Mouse (Mus musculus) neutrophil, adult 83 days (primary cell): ENCODE measurements around the gene AU021092. TPM values are rescaled to one million over a fixed set of nuclear protein-coding genes. Genes with fewer than 3 reads are reported as not detected.

ENCODE experiments used
- total RNA-seq, 2 experiments: library from RNA; stranded (reverse); gene quantifications; one replicate each; pipeline ENCODE4 v1.2.4; 2023

AU021092 gene
- not detected for total RNA-seq

GRCm38 (mm10) chr16:5222140-5222539, at the start of gene AU021092:
Gene AU021092 (minus strand): TSS chr16:5222299.

DNA sequence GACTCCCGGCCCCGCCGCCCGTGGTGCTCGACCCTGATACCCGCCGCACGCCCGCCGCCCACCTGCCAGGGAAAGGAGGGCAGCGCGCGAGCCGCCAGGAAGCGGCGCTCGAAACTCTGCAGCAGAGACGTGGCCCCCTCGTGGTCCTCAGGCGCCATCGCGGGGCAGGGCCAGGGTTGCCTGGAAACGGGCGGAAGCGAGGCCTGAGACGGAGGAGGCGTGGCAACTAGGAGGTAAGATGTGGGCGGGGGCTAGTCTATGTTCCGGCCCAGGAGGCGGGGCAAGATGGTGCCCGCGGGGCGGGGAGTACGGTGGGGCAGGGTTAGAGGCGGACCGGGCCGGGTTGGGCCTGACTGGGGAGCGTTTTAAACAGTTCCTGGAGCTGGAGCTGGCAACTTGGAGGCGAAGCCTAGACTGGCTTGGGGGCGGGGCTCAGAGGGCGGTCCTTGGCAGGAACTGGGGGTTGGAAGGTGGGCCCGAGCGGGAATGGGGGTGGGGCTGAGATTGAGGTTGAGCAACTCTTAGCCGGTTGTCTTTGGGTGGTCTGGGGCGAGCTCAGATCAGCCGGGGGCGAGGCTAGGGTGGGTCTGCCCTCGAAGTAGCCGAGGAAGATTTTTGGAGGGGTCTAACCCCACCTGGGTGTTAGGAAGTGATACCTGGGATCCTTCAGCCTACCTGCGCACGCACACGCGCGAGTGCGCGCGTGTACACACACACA, 33.8 kb upstream of the AU021092 start, which contains the start of gene Eef2kmt:
Eef2kmt (minus strand) TSS at position 205 of the 718 bp plus-strand sequence.

DNA sequence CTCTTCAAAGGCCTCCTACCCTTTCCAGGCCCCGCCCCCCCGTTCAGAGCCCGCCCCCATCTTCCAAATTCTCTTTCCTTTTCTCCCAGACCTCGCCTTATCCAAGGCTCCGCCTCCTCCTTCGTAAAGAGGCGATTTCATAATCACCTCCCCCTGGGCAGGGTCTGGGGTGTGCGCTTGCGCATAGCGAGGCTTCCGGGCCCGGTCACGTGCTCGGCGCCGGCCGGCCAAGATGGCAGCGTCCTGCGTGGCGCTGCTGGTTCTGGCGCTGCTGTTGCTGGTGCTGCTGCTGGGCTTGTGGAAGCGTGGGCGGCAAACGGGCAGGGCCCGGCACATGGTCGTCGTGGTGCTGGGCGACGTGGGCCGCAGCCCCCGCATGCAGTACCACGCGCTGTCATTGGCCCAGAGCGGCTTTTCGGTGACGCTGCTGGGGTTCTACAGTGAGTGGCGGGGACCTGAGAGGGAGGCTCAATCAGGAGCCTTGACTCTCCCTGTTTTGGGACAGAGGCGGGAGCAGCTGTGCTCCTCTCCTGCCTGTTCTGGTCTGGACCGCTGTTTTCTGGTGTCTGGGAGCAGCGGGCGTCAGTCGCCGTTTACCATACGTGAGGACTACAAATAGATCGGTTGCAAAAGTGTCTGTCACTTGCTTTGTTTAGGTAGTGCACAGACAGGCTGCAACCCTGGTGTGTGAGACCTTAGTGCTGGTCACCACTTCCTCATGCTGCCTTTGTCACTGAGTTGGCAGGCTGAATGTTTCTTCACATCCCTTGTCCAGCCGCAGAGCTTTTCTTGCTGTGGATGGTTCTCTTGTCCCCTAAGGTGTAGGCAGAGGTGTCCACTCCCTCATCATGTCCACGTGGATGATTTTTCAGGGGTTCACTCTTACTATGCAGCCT, 11.6 kb upstream of the AU021092 start, which contains the start of gene Alg1:
Alg1 (plus strand) TSS at position 204 of the 896 bp plus-strand sequence.

DNA sequence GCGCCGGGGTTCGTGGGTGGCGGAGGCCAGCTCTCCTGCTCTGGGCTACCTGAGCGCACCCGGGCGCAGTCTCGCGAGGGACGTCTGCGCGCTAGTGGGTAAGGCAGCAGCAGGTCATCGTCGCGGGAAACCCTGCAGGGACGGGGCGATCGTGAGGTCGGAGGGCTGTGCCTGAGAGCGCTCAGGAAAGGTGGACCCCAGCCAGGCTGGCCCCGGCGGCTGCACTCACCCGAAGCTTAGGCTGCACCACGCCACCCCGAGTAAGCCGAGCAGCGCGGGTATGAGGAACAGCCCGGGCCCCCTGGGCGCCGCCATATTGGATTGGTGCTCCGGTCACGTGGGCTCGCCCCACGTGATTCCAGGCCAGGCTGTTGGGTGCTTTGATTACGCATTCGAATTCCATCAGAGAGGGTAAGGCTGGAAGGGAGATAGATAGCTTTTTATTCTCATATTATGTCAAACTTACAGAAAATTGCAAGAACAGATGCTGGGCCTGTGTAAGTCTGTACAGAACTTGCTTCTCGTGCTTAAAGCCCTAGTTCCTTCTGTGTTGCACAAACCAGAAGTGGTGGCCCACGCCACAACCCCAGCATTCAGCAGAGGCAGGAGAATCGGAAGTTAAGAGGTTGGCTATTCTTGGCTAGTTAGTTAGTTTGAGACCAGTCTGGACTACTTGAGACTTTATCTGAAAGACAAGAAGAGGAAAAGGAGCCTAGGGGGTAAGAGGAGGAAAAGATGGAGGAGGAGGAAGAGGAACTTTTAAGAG, 18.2 kb downstream of the AU021092 start, which contains the start of gene Nagpa:
Nagpa (minus strand) TSS at position 345 of the 766 bp plus-strand sequence.

Other genes starting within 250 kb of the AU021092 start
- gene Sept12, start 224.4 kb downstream of the AU021092 start, total RNA-seq: not detected
- gene Smim22, start 215.0 kb downstream of the AU021092 start, total RNA-seq: not detected
- 100 to 1,000 TPM; 243 to 295 TPM for gene Rogdi, start 208.7 kb downstream of the AU021092 start, total RNA-seq
- 100 to 1,000 TPM; 126 to 128 TPM for gene Glyr1, start 172.4 kb downstream of the AU021092 start, total RNA-seq
- 10 to 100 TPM; 58.3 to 69.4 TPM for gene Ubn1, start 172.2 kb downstream of the AU021092 start, total RNA-seq
- gene Ppl, start 89.9 kb downstream of the AU021092 start, total RNA-seq: under 1 TPM; 0.18 to 0.22 TPM
- gene Sec14l5, start 75.2 kb downstream of the AU021092 start, total RNA-seq: not detected
- gene Nagpa, start 18.3 kb downstream of the AU021092 start, total RNA-seq: 10 to 100 TPM; 29.1 to 35.5 TPM
- 10 to 100 TPM; 15.7 to 16.2 TPM for gene Alg1, start 11.3 kb upstream of the AU021092 start, total RNA-seq
- gene Eef2kmt, start 33.7 kb upstream of the AU021092 start, total RNA-seq: 1 to 10 TPM; 3.9 to 6.5 TPM